Mouse (Mus musculus): Measurements from ENCODE around the gene Cdk15.

The Cdk15 gene

DNA sequence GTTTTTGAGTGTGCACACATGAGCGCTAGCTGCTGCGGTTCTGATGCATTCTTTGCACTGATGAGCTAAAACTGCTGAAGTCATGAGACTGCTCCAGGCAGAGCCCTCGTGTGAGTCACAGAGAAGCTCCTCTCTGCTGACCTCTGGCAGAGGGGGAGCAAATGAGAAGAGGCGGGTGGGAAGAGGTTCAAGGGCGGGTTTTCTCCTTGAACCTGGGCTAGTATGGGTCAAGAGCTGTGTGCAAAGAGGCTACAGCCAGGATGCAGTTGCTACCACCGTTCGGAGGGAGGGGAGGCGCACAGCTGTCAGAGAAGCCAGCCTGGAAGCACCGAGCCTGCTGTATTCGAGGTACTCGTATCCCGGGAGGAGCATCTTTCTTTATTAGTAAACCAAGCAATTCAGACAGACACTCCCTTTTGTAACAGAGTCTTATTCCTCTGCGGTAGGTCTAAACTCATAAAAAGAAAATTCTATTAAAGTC lies at the start of gene Cdk15:
Gene Cdk15 (plus strand): TSS at position 156 of the 481 bp plus-strand sequence.
- no peak for DNase-seq (ENCODE audit: low spot score in 2 of 2)

- no peak for DNase-seq (ENCODE audit: low spot score in 2 of 2)
These were observed 48.4 kb upstream of the Cdk15 start for GRCm38 (mm10) chr1:59208331-59208730.

DNA sequence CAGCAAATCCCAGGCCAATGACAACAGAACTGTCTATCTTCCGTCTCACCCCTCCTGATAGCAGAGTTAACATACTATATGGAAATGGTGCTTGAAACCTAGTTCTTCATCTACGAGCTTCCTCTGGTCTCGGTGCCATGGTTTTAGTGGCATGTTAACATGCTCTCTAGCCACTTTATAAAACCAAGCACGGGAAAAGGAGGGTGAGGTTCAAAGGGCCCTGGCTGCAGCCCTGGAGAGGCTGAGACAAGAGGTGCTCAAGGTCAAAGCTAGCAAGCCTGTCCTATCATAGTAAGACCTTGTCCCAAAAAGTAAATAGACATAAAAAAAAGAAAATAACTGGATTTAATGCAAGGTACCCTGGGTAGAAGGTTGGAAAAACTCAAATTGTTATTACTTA lies 45.1 kb upstream of the Cdk15 start:
- DNase-seq (ENCODE audit: low spot score in 2 of 2), result no peak

- no peak for DNase-seq (ENCODE audit: low spot score in 2 of 2)
These were observed 44.5 kb upstream of the Cdk15 start for GRCm38 (mm10) chr1:59212076-59212779.

DNA sequence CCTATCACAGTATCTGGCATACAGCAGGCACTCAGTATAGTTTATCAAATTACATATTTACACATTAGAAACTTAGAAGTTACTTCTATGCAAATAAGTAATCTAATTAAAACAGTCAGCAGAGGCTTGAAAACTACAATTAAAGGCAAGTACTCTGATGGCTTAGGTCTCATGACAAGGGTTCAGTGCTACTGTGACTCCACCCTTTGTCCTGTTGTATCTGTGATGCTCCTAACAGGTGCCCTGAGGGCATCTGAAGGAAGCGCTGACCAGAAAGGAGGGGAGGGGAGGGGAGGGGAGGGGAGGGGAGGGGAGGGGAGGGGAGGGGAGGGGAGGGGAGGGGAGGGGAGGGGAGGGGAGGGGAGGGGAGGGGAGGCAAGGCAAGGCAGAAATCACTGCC lies 43.8 kb upstream of the Cdk15 start:
- no peak for DNase-seq (ENCODE audit: low spot score in 2 of 2)

DNA sequence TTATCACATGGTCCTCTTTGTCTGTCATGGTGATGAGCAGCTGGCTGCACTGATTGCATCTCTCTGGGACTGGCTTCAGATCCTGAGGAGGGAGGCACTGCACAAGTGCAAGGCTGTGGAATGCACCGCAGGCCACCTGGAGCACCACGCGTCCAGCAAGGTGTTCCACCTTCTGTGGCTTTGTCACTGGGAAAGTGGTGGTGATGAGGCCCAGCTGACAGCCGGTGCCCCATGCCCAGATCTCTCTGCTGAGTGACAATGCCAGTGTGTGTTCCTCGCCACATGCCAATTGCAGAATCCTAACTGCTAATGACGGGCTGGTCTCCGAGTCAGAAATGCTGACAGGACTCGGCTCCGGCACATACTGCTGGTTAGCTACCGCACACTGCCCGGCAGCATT lies 41.3 kb upstream of the Cdk15 start:
- no peak for DNase-seq (ENCODE audit: low spot score in 2 of 2)

- no peak for DNase-seq (ENCODE audit: low spot score in 2 of 2)
These were observed 36.3 kb upstream of the Cdk15 start for GRCm38 (mm10) chr1:59220371-59220770.

DNA sequence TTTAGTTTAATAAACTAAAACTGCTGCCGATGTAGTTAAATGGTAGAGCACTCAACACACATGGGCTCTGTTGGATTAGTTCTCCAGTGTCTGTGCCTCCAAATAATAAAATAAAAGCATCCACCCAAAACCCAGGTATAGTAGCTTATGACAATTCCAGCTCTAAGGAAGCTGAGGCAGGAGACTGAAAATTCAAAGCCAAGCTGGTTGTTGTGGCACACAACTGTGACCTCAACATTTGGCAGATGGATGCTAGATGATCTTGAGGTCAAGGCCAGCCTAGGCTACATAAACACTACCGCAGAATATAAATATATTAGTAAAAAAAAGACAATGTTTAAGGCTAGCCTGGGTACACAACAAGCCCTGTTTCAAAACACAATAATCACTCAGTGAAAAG lies 35.1 kb upstream of the Cdk15 start:
- DNase-seq (ENCODE audit: low spot score in 2 of 2), result no peak

GRCm38 (mm10) chr1:59222101-59222825 lies 34.4 kb upstream of the Cdk15 start:
- no peak for DNase-seq (ENCODE audit: low spot score in 2 of 2)

DNA sequence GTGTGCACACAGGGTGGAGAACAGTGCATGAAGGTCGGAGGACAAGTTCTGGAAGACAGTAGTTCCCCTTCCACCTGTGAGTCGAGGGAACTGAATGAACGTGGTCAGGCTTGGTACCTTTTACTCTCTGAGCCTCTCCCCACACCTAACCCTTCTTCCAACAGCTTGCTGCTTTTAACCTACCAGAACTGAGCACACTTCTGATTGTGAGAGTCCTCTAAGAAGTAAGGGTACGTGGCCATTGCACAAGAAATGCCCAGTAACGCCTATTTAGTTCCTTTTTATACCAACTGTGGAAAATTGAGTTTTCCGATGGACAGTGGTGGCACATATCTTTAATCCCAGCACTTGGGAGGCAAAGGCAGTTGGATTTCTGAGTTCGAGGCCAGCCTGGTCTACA lies 28.2 kb upstream of the Cdk15 start:
- no peak for DNase-seq (ENCODE audit: low spot score in 2 of 2)

DNA sequence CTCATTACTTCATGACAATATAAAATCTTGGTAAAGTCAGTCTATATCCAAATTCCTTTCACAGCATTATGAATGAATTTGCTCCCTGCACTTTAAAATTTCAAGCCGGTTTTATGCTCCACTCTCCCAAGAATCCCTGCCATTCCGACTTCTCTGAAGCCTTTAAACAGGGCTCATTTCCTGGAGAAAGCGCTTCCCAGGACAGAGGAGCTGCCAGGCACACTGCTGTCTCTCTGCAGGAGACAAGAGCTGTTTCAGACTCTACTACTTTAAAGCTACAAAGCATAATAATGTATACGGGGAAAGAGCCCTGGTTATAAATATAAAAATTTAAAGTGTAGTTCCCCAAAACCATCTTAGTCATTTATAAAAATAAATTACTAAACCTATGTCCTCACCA lies 27.5 kb upstream of the Cdk15 start:
- DNase-seq (ENCODE audit: low spot score in 2 of 2), result no peak

DNA sequence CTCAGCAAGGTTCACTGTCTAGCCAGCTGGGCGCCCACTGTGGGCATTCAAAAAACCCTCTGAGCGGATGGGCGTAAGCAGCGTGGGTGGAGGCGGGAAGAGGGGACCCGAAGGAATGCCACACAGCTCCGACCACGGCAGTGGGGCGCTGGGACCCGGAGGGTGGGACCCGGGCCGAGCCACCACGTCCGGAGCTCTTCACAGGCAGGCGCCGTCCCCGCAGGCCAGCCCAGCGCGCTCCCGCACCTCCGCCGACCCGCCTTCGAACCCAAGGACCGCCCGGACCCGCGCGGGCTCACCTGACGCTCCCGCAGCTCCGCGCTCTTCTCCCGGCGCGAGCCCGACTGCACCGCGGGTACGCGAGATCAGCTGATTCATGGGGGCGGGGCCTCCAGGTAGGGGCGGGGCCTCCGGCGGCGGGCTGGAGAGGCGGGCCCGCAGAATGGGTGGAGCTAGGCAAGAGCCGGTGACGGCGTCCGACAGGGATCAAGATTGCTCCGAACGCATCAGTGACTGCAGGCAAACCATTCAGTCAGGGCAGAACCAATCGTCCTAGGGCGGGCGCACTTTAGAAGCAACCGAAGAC lies 19.8 kb upstream of the Cdk15 start, which contains the start of gene Als2:
Gene Als2 (minus strand): TSS at position 376 of the 586 bp plus-strand sequence.
- DNase-seq (ENCODE audit: low spot score in 2 of 2), result peak; percentile 95 to 96

DNA sequence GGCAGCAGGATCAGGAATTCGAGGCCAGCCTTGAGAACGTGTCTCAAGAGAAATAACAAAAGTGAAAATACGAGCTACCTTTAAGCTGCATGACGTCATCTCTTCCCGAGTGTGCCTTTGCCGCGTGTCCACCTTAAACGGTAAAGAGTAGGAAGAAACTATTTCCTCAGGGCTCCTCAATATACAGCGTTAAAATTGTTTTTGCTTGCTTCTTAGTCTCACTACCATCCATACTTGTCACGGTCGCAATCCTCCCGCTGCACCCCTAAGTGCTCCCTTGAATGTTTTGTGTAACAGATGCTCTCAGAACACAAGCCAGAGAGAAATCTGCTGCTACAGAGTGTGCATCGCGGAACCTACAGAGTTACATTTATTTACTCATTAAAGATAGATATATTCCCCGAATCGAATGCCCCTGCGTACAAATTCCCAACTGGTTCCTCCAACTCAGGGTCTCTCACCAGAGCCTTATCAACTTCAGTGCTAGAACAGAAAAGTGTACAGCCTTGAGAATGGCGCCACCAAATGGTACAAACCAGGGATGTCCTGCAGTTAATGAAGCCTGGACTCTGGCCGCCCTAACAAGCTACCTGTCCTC lies 19.0 kb upstream of the Cdk15 start:
- DNase-seq (ENCODE audit: low spot score in 2 of 2), result peak; percentile 63 to 73

DNA sequence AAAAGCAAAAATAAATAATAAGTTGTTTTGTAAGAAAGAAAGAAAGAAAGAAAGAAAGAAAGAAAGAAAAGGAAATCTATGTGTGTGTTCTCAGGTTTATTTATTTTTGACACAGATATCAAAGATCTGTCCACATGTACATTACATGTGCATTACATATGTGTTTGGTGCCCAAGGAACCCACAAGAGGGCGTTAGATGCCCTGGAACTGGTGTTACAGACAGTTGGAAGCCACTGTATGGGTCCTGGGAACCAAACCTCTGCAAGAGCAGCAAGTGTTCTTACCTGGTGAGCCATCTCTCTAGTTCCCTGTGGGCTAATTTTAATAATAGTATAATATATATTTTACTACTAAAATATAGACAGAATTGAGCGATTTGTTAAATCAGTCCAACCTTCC lies 12.9 kb upstream of the Cdk15 start:
- no peak for DNase-seq (ENCODE audit: low spot score in 2 of 2)

- no peak for DNase-seq (ENCODE audit: low spot score in 2 of 2)
These were observed 9.1 kb upstream of the Cdk15 start for GRCm38 (mm10) chr1:59247602-59248001.

- no peak for DNase-seq (ENCODE audit: low spot score in 2 of 2)
These were observed 3.9 kb upstream of the Cdk15 start for GRCm38 (mm10) chr1:59252762-59253161.

DNA sequence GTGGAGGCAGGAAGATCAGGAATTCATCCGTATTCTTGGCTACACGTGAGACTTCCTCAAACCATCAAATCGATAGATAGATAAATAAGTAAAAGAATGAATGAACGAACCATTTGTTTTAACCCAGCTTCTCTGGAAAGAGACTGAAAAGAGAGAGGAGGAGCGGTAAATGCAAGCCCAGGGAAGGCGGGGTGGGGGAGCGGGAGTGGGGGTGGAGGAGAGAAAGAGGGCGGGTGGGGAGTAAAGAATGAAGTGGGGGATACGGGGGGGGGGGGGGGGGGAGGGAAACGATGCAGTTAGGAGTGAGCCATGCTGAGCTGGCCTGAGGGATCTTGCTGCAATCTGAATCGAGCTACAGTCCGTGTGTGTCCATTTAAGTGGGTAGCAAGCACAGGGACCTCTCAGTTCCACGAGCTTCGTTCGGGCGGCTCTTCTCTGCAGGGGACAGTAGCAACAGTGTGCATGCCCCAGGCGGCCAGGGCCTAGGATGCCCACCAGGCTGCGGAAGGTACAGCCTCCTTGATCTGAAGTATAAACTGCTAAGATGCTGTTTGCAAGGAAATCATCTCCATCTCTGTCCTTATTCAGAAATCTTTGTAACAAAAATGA lies 3.3 kb upstream of the Cdk15 start:
- no peak for DNase-seq (ENCODE audit: low spot score in 2 of 2)

GRCm38 (mm10) chr1:59257736-59258135 lies 1.0 kb downstream of the Cdk15 start:
- DNase-seq (ENCODE audit: low spot score in 2 of 2), result no peak

- no peak for DNase-seq (ENCODE audit: low spot score in 2 of 2)
These were observed 12.2 kb downstream of the Cdk15 start for GRCm38 (mm10) chr1:59268931-59269330.

GRCm38 (mm10) chr1:59269466-59269865 lies 12.8 kb downstream of the Cdk15 start:
- DNase-seq (ENCODE audit: low spot score in 2 of 2), result no peak

- no peak for DNase-seq (ENCODE audit: low spot score in 2 of 2)
These were observed 13.4 kb downstream of the Cdk15 start for GRCm38 (mm10) chr1:59269951-59270689.

Measured in spleen, postnatal 36 days (tissue).